Mouse (Mus musculus) kidney, postnatal 36 days (tissue): ENCODE measurements around the gene Nhlrc4.

Experiments used
- DNase-seq, 2 experiments: peaks; one replicate each; pipeline ENCODE4 v3.0.0; 2021 to 2022; ENCODE audit warnings: mixed read lengths in 2 of 2

Gene Nhlrc4

GRCm38 (mm10) chr17:25957586-25958051, 12.9 kb upstream of the Nhlrc4 start:
- DNase-seq: no peak

DNA sequence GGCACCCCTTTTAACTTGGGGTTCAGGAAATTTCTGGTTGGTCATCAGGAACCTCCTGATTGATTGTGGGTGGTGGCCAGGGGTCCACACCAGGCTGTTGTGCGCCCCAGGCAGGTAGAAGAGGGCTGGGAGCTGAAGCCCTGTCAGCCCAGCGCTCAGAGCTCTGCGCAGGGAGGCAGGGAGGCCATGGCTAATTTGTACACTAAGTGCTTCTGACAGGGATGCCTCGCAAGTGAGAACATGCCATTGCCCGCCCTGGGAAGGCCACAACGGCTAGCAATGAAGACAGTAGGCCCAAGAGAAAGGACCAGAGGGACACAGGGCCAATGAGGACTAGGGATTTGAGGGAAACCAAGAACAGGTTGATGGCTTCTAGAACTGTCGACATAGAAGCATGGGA, 11.9 kb upstream of the Nhlrc4 start:
- no peak for DNase-seq

GRCm38 (mm10) chr17:25956201-25956600, 11.4 kb upstream of the Nhlrc4 start:
- DNase-seq: no peak

DNA sequence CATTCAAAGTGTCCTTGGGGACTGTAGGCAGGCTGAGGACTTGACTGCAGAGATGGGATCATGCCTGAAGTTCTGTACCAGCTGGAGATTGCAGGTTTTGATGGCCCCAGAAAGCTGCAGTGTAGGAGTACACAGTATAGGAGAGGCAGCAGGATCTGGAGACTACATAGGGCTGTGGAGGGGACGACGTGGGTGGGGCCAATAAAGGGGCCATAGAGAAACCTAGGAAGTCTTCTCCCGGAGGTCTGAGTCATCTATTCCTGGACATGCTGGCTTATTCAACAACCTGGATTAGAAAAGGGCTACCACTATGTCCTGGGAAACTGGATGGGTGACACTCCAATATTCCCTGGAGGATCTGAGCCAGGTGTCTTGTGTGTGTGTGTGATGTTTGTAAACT, 11.0 kb upstream of the Nhlrc4 start:
- no peak for DNase-seq

GRCm38 (mm10) chr17:25954671-25955070, 9.9 kb upstream of the Nhlrc4 start:
- no peak for DNase-seq

DNA sequence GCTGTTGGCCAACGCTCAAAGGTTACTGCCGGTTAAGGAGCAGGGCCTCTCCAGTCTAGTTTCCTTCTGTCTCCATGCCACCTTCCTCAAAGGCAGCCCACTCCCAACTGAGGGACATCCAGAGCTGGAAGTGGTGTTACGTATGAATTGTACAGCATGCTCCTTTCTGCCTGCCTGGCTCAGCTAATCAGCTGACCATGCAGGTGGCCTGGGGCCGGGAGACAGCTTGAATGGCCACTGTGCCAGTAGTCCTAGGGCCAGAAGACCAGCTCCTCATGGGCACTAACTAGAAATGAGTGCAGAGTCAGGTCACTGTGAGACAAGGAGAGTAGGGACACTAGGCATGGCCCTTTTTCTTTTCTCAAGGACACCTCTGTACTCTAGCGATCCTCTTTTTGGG, 8.4 kb upstream of the Nhlrc4 start:
- no peak for DNase-seq

- DNase-seq: peak; percentile 38 to 65
These were observed 7.3 kb upstream of the Nhlrc4 start, which contains the start of gene A930017K11Rik for GRCm38 (mm10) chr17:25951803-25952623. TSS of gene A930017K11Rik (minus strand) at chr17:25952565.

DNA sequence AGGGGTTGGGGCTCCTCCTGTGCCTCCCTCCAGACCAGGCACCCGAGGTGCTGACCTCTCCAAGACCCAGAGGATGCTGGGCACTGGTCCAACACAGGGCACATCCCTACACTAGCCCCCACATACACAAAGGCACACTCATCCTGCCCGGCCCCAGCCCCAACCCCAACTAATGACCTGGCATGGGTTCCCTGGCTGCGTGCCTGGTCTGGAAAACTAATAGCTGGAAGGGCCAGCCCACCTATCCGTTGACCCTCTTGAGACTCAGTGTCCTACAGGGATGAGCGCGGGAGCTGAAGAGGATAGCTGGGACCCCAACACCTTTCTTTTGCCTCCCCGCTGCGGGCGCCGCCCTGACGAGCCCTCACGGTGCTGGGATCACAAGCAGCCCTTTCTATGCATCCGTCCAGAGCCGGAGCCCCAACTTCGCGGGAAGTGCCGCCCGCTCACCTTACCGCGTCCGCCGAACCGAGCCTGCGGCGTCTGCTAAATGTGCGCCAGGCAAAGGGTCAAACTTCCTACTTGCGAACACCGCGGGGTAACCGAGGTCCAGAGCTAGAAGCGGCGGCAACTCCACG, 6.6 kb upstream of the Nhlrc4 start:
- DNase-seq: peak in 1 of 2 experiments; percentile 30

GRCm38 (mm10) chr17:25950706-25951105, 5.9 kb upstream of the Nhlrc4 start:
- no peak for DNase-seq

- DNase-seq: no peak
These were observed 5.2 kb upstream of the Nhlrc4 start for GRCm38 (mm10) chr17:25949981-25950380.

- no peak for DNase-seq
These were observed 3.3 kb upstream of the Nhlrc4 start for GRCm38 (mm10) chr17:25948051-25948450.

GRCm38 (mm10) chr17:25947576-25947975, 2.8 kb upstream of the Nhlrc4 start:
- no peak for DNase-seq

GRCm38 (mm10) chr17:25946891-25947290, 2.1 kb upstream of the Nhlrc4 start:
- no peak for DNase-seq

DNA sequence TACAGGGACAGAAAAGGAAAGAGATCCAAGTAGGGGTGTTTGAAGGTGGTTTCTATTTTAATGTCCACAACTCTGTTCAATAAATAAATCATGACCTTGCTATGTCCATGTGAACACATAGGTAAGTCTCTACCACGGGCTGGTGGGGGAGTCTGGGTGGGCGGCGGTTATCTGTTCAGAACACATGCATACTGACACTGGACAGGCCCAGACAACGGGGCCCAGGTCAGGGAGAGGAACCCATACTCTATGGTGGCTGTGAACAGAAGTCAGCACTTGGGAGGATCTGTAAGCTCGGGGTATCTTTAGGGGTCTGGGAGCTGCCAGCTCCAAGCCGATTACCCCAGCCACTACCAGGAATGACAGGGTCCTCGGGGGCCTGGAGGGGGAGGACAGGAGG, 1.6 kb upstream of the Nhlrc4 start:
- DNase-seq: no peak

GRCm38 (mm10) chr17:25945517-25946155, 875 bp upstream of the Nhlrc4 start:
- DNase-seq: peak; percentile 68 to 74

DNA sequence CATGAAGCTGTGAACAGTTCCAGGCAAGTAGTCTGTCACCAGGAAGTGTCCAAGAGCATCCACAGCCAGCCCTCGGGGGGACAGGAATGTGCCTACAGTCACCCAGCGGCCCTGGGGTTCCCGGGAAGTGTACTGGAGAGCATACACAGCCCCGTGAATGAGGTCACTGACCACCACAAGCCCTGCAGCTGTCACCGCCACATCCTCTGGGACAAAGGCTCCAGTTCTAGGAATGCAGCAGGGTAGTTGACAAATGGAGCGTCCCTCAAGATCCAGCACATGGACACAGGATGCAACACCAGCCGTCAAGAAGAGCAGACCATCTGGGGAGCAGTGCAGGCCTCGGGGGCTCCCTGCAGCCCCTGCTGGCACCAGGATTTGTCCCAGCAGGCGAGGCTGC, 992 bp downstream of the Nhlrc4 start:
- no peak for DNase-seq

- no peak for DNase-seq
These were observed 1.5 kb downstream of the Nhlrc4 start for GRCm38 (mm10) chr17:25943221-25943620.

GRCm38 (mm10) chr17:25942597-25943151, 2.1 kb downstream of the Nhlrc4 start:
- DNase-seq: no peak

GRCm38 (mm10) chr17:25941511-25942241, 3.1 kb downstream of the Nhlrc4 start:
- peak; percentile 73 to 87 for DNase-seq

DNA sequence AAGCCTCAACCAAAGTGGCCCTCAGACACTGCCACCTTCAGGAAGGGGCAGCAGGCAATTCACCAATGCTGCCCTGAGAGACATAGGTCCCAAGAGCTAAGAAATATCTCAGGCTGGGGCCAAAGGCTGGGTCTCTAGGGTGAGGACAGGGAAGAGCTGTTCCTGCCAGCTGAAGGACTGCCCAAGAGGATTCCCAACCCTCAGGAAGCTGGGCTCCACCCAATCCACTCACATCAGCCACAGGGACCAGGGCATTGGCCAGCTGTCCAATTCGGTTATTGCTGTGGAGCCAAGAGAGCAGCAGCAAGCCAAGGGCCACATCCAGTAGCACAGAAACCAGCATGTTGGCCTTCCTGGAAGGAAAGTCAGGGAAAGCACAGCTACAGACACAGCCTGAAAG, 10.2 kb downstream of the Nhlrc4 start:
- no peak for DNase-seq

GRCm38 (mm10) chr17:25925348-25925747, 19.4 kb downstream of the Nhlrc4 start:
- no peak for DNase-seq

- DNase-seq: peak; percentile 57 to 73
These were observed 22.6 kb downstream of the Nhlrc4 start for GRCm38 (mm10) chr17:25922120-25922519.
